Comparison of ENCODE assay signal across 16 mouse cellular contexts in the genomic region with DNA sequence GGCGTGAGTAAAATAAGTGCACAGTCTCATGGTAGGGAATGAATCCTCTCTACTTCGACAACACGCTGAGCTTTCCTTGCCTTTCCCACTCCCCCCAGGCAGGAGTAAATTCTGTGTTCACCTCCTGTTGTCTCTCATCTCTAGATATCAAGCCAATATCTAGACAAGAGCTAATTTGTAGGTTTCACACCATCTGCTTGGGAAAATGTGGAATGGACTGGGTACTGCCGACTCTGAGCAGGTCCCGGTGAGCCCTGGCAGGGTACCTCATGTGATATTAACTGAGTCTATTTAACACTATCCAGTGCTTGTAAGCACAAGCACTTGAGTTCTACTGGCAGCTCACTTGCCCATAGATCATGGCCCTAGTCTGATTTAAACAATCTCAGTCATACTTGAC.
"Had no signal": no experiment of that assay in that cellular context is flagged by ENCODE, and none has a peak within 500 bp of the region (broad histone marks: within the 10 kb centered on the region; RNA-seq: fewer than 3 reads in every experiment).

No protein-coding gene starts in this region.

- H3K9me3 ChIP-seq: lung, embryonic 15.5 days; midbrain, embryonic 13.5 days; midbrain, embryonic 15.5 days; neural tube, embryonic 12.5 days; stomach, embryonic 15.5 days had no signal

- H3K4me2 ChIP-seq: lung, embryonic 15.5 days; midbrain, embryonic 11.5 days; midbrain, embryonic 13.5 days; midbrain, embryonic 15.5 days; neural tube, embryonic 12.5 days; stomach, embryonic 15.5 days had no signal

- H3K27me3 ChIP-seq: lung, embryonic 15.5 days; megakaryocyte, embryonic 14.5 days; midbrain, embryonic 13.5 days; midbrain, embryonic 15.5 days; neural tube, embryonic 12.5 days; stomach, embryonic 15.5 days had no signal

- H3K4me1 ChIP-seq: lung, embryonic 15.5 days; megakaryocyte, embryonic 14.5 days; midbrain, embryonic 13.5 days; midbrain, embryonic 15.5 days; neural tube, embryonic 12.5 days; stomach, embryonic 15.5 days had no signal

- H3K36me3 ChIP-seq: lung, embryonic 15.5 days; midbrain, embryonic 13.5 days; midbrain, embryonic 15.5 days; neural tube, embryonic 12.5 days; stomach, embryonic 15.5 days had no signal

- DNase-seq: lung, postnatal 14 days; lung, postnatal 36 days; right cerebral cortex, postnatal 14 days; thymus, adult 2 months; thymus, postnatal 25 days; thymus, postnatal 4 days had no signal

- H3K4me3 ChIP-seq: lung, embryonic 15.5 days; megakaryocyte, embryonic 14.5 days; midbrain, embryonic 13.5 days; midbrain, embryonic 15.5 days; neural tube, embryonic 12.5 days; stomach, embryonic 15.5 days had no signal

- ATAC-seq: lung, postnatal 0 days; midbrain, embryonic 13.5 days; midbrain, embryonic 15.5 days had no signal

- H3K9ac ChIP-seq: lung, embryonic 15.5 days; midbrain, embryonic 13.5 days; midbrain, embryonic 15.5 days; neural tube, embryonic 12.5 days; stomach, embryonic 15.5 days had no signal

- H3K27ac ChIP-seq: lung, embryonic 15.5 days; macrophage; midbrain, embryonic 13.5 days; midbrain, embryonic 15.5 days; neural tube, embryonic 12.5 days; stomach, embryonic 15.5 days; stomach, postnatal 0 days had no signal
